ENCODE assay signal across 8 mouse cellular contexts in the genomic region with DNA sequence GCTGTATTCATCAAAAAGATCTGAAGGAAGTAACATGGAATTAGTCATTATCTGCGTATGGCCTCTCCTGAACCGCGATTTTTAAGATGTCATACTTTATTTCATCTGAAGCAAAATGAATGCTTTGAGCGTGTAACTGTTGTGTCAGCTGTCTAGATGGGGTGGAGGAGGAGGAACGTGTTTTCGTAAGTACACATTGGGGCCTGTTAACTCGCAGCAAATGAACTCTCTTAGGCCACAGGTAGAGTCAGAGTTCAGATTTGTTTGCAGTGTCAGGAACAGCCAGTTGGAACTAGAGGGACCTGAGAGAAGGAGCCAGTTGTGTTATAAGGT. TPM values are rescaled to one million over a fixed set of nuclear protein-coding genes. Genes with fewer than 3 reads are reported as not detected.
DNase-seq lines count a peak whose midpoint lies in the region; ATAC-seq and TF ChIP-seq lines count a peak whose summit lies in the region.

No protein-coding gene starts in this region.

- intact Hi-C loops in left cerebral cortex, postnatal 4 days (cut with DNase I) = loop anchor here (5.0 to 10.0 kb wide), 2 partner anchors 110 to 228 kb away; partner anchors contain the start of genes Itih1 and Tmem110

- H3K27ac ChIP-seq in lung, embryonic 14.5 days (ENCODE audit: low read depth) = no peak overlapping the region
- H3K27ac ChIP-seq in brown adipose tissue, adult 24 weeks (replicated peaks; ENCODE audit: low read depth, low read length) = peak overlapping the region; percentile 1; the same call in 1 of the 2 replicates
- H3K27ac ChIP-seq in hindbrain, embryonic 12.5 days = no peak overlapping the region
- H3K27ac ChIP-seq in liver, embryonic 14.5 days = no peak overlapping the region
- H3K27ac ChIP-seq in olfactory bulb, adult 2 months (ENCODE audit: insufficient read depth, low read depth, low read length) = no peak overlapping the region

- TF ChIP-seq POLR2A in olfactory bulb, adult 2 months (IDR thresholded peaks at IDR 0.05; ENCODE audit: insufficient read depth, low read depth, low read length) = no peak

- H3K27me3 ChIP-seq in lung, embryonic 14.5 days (ENCODE audit: insufficient read depth, low read length) = peaks cover 12% of the 10 kb centered on the region
- H3K27me3 ChIP-seq in hindbrain, embryonic 12.5 days = peaks cover 4% of the 10 kb centered on the region
- peaks cover 9% of the 10 kb centered on the region for H3K27me3 ChIP-seq in liver, embryonic 14.5 days (ENCODE audit: control insufficient read depth, insufficient read depth, low read length)

- H3K4me3 ChIP-seq in lung, embryonic 14.5 days (ENCODE audit: low read depth, low read length) = peak overlapping the region; percentile 88
- peak overlapping the region; percentile 100 for H3K4me3 ChIP-seq in brown adipose tissue, adult 24 weeks (ENCODE audit: insufficient read depth, low read depth, low read length)
- peak overlapping the region; percentile 88 for H3K4me3 ChIP-seq in hindbrain, embryonic 12.5 days
- peak overlapping the region; percentile 75 to 99 for H3K4me3 ChIP-seq in liver, embryonic 14.5 days (ENCODE audit: insufficient read depth in 1 of 2, low read depth in 2 of 2, low read length in 2 of 2)
- peak overlapping the region; percentile 67 for H3K4me3 ChIP-seq in olfactory bulb, adult 2 months (ENCODE audit: insufficient read depth, low read depth, low read length)

- DNase-seq in lung, embryonic 14.5 days = no peak
- no peak for DNase-seq in lung, postnatal 10 days
- peak in 2 of 3 experiments; percentile 28 to 33 for DNase-seq in liver, embryonic 14.5 days (ENCODE audit: low read depth in 3 of 3, low spot score in 3 of 3)
- no peak for DNase-seq in left cerebral cortex, postnatal 4 days
- DNase-seq in ovary, postnatal 36 days (ENCODE audit: low spot score) = no peak

- peak overlapping the region; percentile 89 for H3K4me2 ChIP-seq in lung, embryonic 14.5 days
- H3K4me2 ChIP-seq in hindbrain, embryonic 12.5 days (replicated peaks) = peak overlapping the region; percentile 72
- peak overlapping the region; percentile 88 for H3K4me2 ChIP-seq in liver, embryonic 14.5 days (ENCODE audit: low read depth)

- no peak for TF ChIP-seq EP300 in liver, embryonic 14.5 days (IDR thresholded peaks at IDR 0.05; ENCODE audit: low read depth)

- no peak for TF ChIP-seq CTCF in lung, embryonic 14.5 days (IDR thresholded peaks at IDR 0.05; ENCODE audit: low read depth)
- no peak for TF ChIP-seq CTCF in liver, embryonic 14.5 days (IDR thresholded peaks at IDR 0.05; ENCODE audit: low read depth)
- no peak for TF ChIP-seq CTCF in olfactory bulb, adult 2 months (IDR thresholded peaks at IDR 0.05; ENCODE audit: insufficient read depth, low read depth, low read length)

- ATAC-seq in lung, embryonic 14.5 days (ENCODE audit: insufficient read depth) = no peak
- no peak for ATAC-seq in hindbrain, embryonic 12.5 days (ENCODE audit: low FRiP score)
- peak; percentile 9; the same call in 1 of the 2 replicates for ATAC-seq in liver, embryonic 14.5 days (ENCODE audit: insufficient read depth)

- WGBS in lung, embryonic 14.5 days = 10% methylated on average over 7 of the region's 7 CpGs
- WGBS in hindbrain, embryonic 12.5 days = 4% methylated on average over 7 of the region's 7 CpGs
- 6% methylated on average over 7 of the region's 7 CpGs for WGBS in liver, embryonic 14.5 days (ENCODE audit: insufficient replicate concordance)
- WGBS in olfactory bulb, adult 2 months = 3% methylated on average over 7 of the region's 7 CpGs

- no peaks in the 10 kb centered on the region for H3K9me3 ChIP-seq in lung, embryonic 14.5 days (ENCODE audit: low read depth, low read length)
- no peaks in the 10 kb centered on the region for H3K9me3 ChIP-seq in hindbrain, embryonic 12.5 days (replicated peaks)
- no peaks in the 10 kb centered on the region for H3K9me3 ChIP-seq in liver, embryonic 14.5 days (ENCODE audit: control insufficient read depth, low read length)

- no peaks in the 10 kb centered on the region for H3K36me3 ChIP-seq in lung, embryonic 14.5 days (ENCODE audit: insufficient read depth)
- no peaks in the 10 kb centered on the region for H3K36me3 ChIP-seq in hindbrain, embryonic 12.5 days
- no peaks in the 10 kb centered on the region for H3K36me3 ChIP-seq in liver, embryonic 14.5 days (replicated peaks; ENCODE audit: control insufficient read depth, insufficient read depth, low read depth)

- peak overlapping the region; percentile 83; the same call in 1 of the 2 replicates for H3K9ac ChIP-seq in lung, embryonic 14.5 days
- H3K9ac ChIP-seq in hindbrain, embryonic 12.5 days = peak overlapping the region; percentile 85
- peak overlapping the region; percentile 81 for H3K9ac ChIP-seq in liver, embryonic 14.5 days (replicated peaks)

- 0 out of 2 replicates have a peak, but pooled peaks cover 2% of the 10 kb centered on the region for H3K4me1 ChIP-seq in lung, embryonic 14.5 days (ENCODE audit: insufficient read depth)
- no peaks in the 10 kb centered on the region for H3K4me1 ChIP-seq in brown adipose tissue, adult 24 weeks (ENCODE audit: control insufficient read depth, insufficient read depth, insufficient read length, low read length)
- peaks cover 11% of the 10 kb centered on the region for H3K4me1 ChIP-seq in hindbrain, embryonic 12.5 days
- H3K4me1 ChIP-seq in liver, embryonic 14.5 days (replicated peaks; ENCODE audit: control insufficient read depth in 2 of 2, insufficient read depth in 2 of 2, low read length in 1 of 2) = peaks cover 9 to 16% of the 10 kb centered on the region in 2 experiments; a peak in 3 of 4 replicates
- peaks cover 9% of the 10 kb centered on the region for H3K4me1 ChIP-seq in olfactory bulb, adult 2 months (ENCODE audit: control insufficient read depth, insufficient read depth, low read length)

RNA-seq across cellular contexts. Expression of gene Sfmbt1, which starts 2.3 kb away (rescaled TPM):
- 14.7 and 15.0 TPM in 2 replicates for polyA plus RNA-seq in lung, embryonic 14.5 days (2014; fragmentation: Nextera tagmentation; extraction: Ambion mirVana)
- polyA plus RNA-seq in brown adipose tissue, adult 24 weeks (2012; ENCODE audit: insufficient read depth, insufficient read length, missing spikeins) = 8.2 and 8.3 TPM in 2 replicates
- polyA plus RNA-seq in hindbrain, embryonic 12.5 days (2016; fragmentation: Nextera tagmentation; extraction: Ambion mirVana) = 17.9 and 18.1 TPM in 2 replicates
- 2.0 and 3.9 TPM in 2 replicates for polyA plus RNA-seq in liver, embryonic 14.5 days (2012; rRNA removed)
- 11.9 and 13.0 TPM in 2 replicates for polyA plus RNA-seq in liver, embryonic 14.5 days (2014; fragmentation: Nextera tagmentation; extraction: Ambion mirVana)
- not detected in 2 replicates for polyA plus RNA-seq in olfactory bulb, adult 2 months (2012; ENCODE audit: insufficient read depth, insufficient read length, low replicate concordance, missing spikeins)
- 10 to 100 TPM; 28.3 to 32.4 TPM for total RNA-seq in left cerebral cortex, postnatal 4 days (2021)

Comparison
In these comparisons a context has a peak if more than half of its experiments do, and no peak if none do; other contexts are left out.
1. DNase-seq: peak in liver, embryonic 14.5 days (2 of 3); none in lung, embryonic 14.5 days (single experiment), lung, postnatal 10 days (single experiment), left cerebral cortex, postnatal 4 days (single experiment) and ovary, postnatal 36 days (single experiment).
2. Peak in every context shown above with its lines, with median percentiles within 50 percentile points of each other: H3K4me2 ChIP-seq, H3K4me3 ChIP-seq and H3K9ac ChIP-seq.